Mouse (Mus musculus) lung, adult 18-20 months (tissue): Measurements from ENCODE around the gene Myo15.
"Not testable (repeated sequence)": the region's sequence is repeated elsewhere in the genome, so short reads cannot be mapped to it uniquely, and the experiment has no call there.

Experiments
- DNase-seq, 2 experiments: peaks; one replicate each; pipeline ENCODE4 v3.0.0; 2022; ENCODE audit warnings: mixed read lengths in 2 of 2

Gene Myo15

DNA sequence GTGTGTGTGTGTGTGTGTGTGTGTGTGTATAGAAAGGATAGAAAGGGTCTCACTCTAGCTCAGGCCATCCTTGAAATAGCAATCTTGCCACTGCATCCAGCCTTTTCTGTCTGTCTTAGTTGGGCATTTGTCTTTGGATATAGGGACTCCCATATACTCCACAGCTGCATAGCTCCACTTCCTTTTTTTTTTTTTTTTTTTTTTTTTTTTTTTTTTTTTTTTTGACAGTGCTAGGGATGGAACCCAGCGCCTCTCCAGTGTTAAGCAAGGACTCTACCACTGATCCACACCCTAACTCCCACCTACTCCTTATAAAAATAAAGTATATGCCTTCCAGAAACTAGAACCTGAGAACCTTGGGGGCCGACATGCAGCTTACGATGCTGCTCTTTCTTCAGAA lies 88.5 kb downstream of the Myo15 start:
- DNase-seq = no peak

DNA sequence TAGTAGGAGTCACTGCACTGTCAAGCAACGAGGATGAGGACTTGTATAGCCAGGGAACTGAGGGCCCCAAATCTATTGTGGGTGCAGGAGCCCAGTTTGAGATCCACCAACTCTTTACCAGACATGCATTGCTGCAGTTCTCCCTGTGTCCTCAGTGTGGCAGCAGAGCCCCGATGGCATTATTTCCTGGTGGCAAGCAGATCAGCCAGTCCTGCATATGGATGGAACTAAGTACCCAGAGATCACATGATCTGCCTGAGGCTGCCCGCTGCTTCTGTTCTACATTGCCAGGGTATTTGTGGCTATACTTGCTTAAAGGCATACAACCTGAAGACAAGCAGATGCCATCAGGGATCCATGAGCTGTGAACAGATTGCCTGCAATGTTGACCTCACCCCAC lies 90.2 kb downstream of the Myo15 start:
- DNase-seq = peak; percentile 58 to 64

DNA sequence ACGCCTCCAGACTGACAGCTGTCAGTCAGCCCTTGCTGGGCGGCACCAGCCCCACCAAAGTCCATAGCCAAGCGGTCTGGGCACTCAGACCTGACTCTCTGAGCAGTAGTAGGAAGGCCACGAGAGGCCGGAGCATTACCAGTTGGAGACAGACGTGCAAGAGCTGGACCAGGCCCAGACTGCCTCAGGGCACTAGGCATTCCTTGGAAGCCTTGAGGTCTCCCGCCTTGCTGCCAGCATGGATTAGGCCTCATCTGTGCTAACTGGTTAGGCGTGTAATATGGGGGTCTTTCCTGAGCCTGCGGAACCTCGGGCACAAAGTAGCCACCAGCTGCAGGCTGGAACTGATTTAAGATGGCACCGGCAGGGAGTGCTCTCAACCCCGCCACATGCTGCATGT lies 104.9 kb downstream of the Myo15 start:
- not testable (repeated sequence) for DNase-seq
